Mouse (Mus musculus) heart, postnatal 0 days (tissue): ENCODE results near the gene Fbxl18. TPM values are rescaled to one million over a fixed set of nuclear protein-coding genes. Genes with fewer than 3 reads are reported as not detected.

ENCODE experiments used
- ATAC-seq: fragments of 200-750 bp; cut with Nextera tagmentation; 2 replicates; pipeline ENCODE4 v1.8.0; 2017; ENCODE audit warnings: low read depth, moderate number of reproducible peaks, moderate library complexity; ENCODE audit not compliant: insufficient read depth
- DNase-seq: peaks from one replicate; pipeline ENCODE4 v3.0.0-alpha.2; 2016; ENCODE audit warnings: low spot score
- H3K27ac ChIP-seq: fragments of 300-500 bp; sonication (generic); 2 replicates; pipeline ENCODE4 v1.5.1; 2014; ENCODE audit warnings: low read depth, mild to moderate bottlenecking
- H3K27me3 ChIP-seq: fragments of 300-500 bp; sonication (generic); 2 replicates; pipeline ENCODE4 v1.6.1; 2014; ENCODE audit warnings: low read length, mixed read lengths; ENCODE audit not compliant: control insufficient read depth, insufficient read depth
- H3K36me3 ChIP-seq: fragments of 300-500 bp; sonication (generic); replicated peaks from 2 replicates; pipeline ENCODE4 v1.6.1; 2014; ENCODE audit warnings: low read length, mixed read lengths; ENCODE audit not compliant: control insufficient read depth, insufficient read depth
- H3K4me1 ChIP-seq: fragments of 300-500 bp; sonication (generic); 2 replicates; pipeline ENCODE4 v1.6.1; 2014; ENCODE audit warnings: antibody characterized with exemption; ENCODE audit not compliant: control insufficient read depth, insufficient read depth
- H3K4me2 ChIP-seq: fragments of 300-500 bp; sonication (generic); 2 replicates; pipeline ENCODE4 v1.6.1; 2014; ENCODE audit warnings: low read depth, mild to moderate bottlenecking, low read length, moderate library complexity
- H3K4me3 ChIP-seq: fragments of 300-500 bp; sonication (generic); 2 replicates; pipeline ENCODE4 v1.5.1; 2014; ENCODE audit warnings: low read depth, low read length
- H3K9ac ChIP-seq: fragments of 300-500 bp; sonication (generic); replicated peaks from 2 replicates; pipeline ENCODE4 v1.6.1; 2014; ENCODE audit warnings: low read depth, low read length, mixed read lengths
- H3K9me3 ChIP-seq: fragments of 300-500 bp; sonication (generic); replicated peaks from 2 replicates; pipeline ENCODE4 v1.6.1; 2016; ENCODE audit warnings: low read length; ENCODE audit not compliant: control insufficient read depth
- CTCF ChIP-seq: IDR thresholded peaks from 2 replicates; pipeline ENCODE4 v1.5.1; 2016; ENCODE audit warnings: antibody characterized with exemption, control low read depth, low read depth
- EP300 ChIP-seq: IDR thresholded peaks from 2 replicates; pipeline ENCODE4 v1.6.1; 2016; ENCODE audit warnings: antibody characterized with exemption, low read depth
- WGBS: fragments of 180-500 bp; shearing (Covaris S2); extraction: QIAGEN DNeasy Blood & Tissue Kit; methylation state at CpG from one replicate; pipeline ENCODE4 v1.1.7; 2014; 5-methylcytosine and 5-hydroxymethylcytosine counted together
- polyA plus RNA-seq: library from polyadenylated mRNA; unstranded; fragments of >200 nt; fragmentation: Nextera tagmentation; extraction: Ambion mirVana; gene quantifications from 2 replicates; pipeline ENCODE4 v1.2.1, GENCODE M21; 2015
- total RNA-seq: library from RNA; depleted of rRNA; stranded (reverse); fragments of >200 nt; gene quantifications from 2 replicates; pipeline ENCODE4 v1.2.3, GENCODE M21; 2014; ENCODE audit warnings: low replicate concordance

Gene Fbxl18
- total and polyA plus RNA-seq, 2 experiments from 2014 or later, result 7.3 to 17.8 TPM

DNA sequence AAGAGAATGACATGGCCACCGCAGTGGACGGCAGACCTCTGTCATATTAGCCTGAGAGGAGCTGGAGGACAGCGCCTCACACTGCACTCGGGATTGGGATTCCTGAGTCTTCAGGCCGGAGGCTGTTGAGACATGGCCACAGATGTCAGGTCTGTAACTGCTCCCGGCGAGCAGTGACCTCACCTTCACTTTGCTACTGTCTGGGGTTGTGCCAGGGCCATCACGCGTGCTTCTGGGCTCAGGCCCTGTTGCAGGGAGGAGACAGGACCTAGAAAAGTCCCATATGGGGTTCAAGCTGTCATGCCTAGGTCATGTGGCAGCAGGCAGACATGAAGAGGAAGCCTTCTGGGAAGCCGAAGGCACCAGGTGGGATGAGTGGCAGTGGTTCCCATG, 19.7 kb downstream of the Fbxl18 start:
- DNase-seq (no peak), ATAC-seq (no peak)
- Histone ChIP-seq H3K9me3 (no peaks in the 10 kb centered on the region), H3K4me3 (no peak overlapping the region), H3K4me2 (no peak overlapping the region), H3K9ac (no peak overlapping the region), H3K4me1 (peaks cover 4% of the 10 kb centered on the region; the same call in 1 of the 2 replicates), H3K27me3 (no peaks in the 10 kb centered on the region), H3K27ac (no peak overlapping the region), H3K36me3 (peaks cover 27% of the 10 kb centered on the region)
- TF ChIP-seq EP300 (no peak), CTCF (no peak)
- WGBS, result 88% methylated on average over 10 of the region's 10 CpGs

DNA sequence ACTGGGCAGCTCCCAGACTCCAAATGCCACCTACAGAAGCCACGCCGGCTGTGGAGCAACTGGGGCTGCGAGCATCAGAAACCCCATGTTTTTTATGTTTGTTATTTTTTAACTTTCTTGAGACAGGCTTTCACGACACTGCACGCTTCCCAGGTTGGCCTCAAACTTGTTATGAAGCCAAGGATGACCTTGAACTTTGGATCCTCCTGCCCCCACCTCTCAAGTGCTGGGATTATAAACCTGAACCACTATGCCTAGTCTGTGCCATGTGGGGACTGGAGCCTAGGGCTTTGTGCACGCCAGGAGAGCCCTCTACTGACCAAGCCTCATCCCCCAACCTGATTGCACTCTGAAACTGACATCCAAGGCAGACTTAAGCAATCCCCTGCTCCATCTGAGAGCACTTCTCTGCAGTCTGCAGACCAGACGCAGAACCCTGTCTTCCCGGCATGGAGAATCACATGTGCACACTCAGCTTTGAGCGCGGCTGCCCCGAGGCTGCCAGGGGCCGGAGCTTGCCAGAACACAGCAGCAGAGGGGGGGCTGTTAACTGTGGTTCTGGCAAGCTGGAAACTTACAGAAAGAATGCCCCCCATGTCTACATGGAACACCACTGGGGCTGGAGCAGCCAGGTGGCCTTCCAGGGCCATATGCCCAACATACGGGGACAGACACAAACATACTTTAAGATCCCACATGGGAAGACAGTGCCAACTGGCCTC, 20.3 kb downstream of the Fbxl18 start:
- Histone ChIP-seq H3K4me1 (peaks cover 4% of the 10 kb centered on the region; the same call in 1 of the 2 replicates), H3K27ac (no peak overlapping the region), H3K36me3 (peaks cover 27% of the 10 kb centered on the region), H3K4me3 (no peak overlapping the region), H3K9ac (no peak overlapping the region), H3K27me3 (no peaks in the 10 kb centered on the region), H3K9me3 (no peaks in the 10 kb centered on the region), H3K4me2 (no peak overlapping the region)
- DNase-seq (no peak), ATAC-seq (no peak)
- 89% methylated on average over 13 of the region's 13 CpGs for WGBS
- TF ChIP-seq CTCF (peak; percentile 26), EP300 (no peak)

DNA sequence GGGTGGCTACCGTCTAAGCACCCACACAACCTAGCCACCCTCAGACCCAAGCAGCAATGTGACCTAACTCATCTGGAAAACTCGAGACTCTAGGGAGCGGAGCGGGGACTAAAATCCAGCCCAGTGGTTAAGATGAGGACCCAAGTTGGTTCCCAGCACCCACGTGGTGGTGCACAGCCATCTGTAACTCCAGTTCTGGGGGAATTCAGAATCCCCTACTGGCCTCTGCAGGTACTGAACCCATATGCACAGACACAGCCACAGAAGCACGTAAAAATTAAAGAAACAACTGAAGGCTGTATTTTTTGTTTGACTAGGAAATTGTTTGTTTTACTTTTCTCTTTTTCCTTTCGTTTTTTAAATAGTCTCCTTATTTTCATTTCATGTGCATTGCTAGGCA, 21.5 kb downstream of the Fbxl18 start:
- Histone ChIP-seq H3K27me3 (no peaks in the 10 kb centered on the region), H3K4me3 (no peak overlapping the region), H3K36me3 (peaks cover 27% of the 10 kb centered on the region), H3K4me2 (no peak overlapping the region), H3K9me3 (no peaks in the 10 kb centered on the region), H3K4me1 (no peaks in the 10 kb centered on the region), H3K9ac (no peak overlapping the region), H3K27ac (no peak overlapping the region)
- DNase-seq (no peak), ATAC-seq (no peak)
- TF ChIP-seq EP300, result no peak
- TF ChIP-seq CTCF, result no peak
- WGBS, result 97% methylated on average over 7 of the region's 7 CpGs

DNA sequence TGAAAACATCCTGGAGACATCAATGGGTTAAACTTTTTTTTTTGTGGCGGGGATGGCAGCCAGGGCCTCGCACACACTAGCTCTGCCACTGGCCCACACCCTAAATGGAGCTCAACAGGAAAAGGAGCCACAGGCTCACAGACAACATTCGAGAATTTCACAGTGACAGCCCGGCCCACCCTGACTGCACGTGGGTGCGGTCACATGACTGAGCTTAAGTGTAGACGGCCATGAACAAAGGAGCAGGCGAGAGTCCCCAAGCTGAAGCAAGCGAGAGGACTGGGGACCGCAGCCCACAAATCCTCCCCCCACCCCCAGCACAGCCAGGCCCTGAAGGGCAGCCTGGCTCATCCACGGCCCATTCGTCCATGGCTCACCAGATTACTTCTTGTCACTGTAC, 23.5 kb downstream of the Fbxl18 start:
- WGBS, result 54% methylated on average over 11 of the region's 12 CpGs
- Histone ChIP-seq H3K4me1 (no peaks in the 10 kb centered on the region), H3K27me3 (no peaks in the 10 kb centered on the region), H3K4me2 (no peak overlapping the region), H3K36me3 (peaks cover 32% of the 10 kb centered on the region), H3K4me3 (no peak overlapping the region), H3K9me3 (no peaks in the 10 kb centered on the region), H3K27ac (no peak overlapping the region), H3K9ac (no peak overlapping the region)
- no peak for DNase-seq
- TF ChIP-seq EP300 (no peak), CTCF (no peak)
- ATAC-seq, result peak; percentile 42; the same call in 1 of the 2 replicates

DNA sequence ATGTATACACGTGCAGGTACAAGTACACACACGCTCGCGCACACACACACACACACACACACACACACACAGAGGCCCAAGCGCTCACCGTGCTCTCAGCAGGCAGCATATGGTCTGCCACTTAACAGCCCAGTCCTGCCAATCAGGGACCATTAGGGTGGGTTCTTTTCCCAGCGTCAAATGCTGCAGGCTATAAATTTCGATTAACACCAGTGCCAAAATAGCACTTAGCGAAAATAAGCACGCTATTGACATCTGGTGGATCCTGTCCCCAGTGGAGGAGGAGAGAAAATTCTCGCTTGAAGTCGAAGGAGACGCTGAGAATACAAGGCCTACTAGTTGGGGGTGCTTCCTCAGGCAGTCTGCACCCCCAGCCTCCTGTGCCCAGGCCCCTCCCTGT, 25.8 kb downstream of the Fbxl18 start:
- Histone ChIP-seq H3K9ac (no peak overlapping the region), H3K9me3 (no peaks in the 10 kb centered on the region), H3K36me3 (peaks cover 26% of the 10 kb centered on the region), H3K27ac (no peak overlapping the region), H3K4me2 (no peak overlapping the region), H3K27me3 (no peaks in the 10 kb centered on the region), H3K4me3 (no peak overlapping the region), H3K4me1 (no peaks in the 10 kb centered on the region)
- ATAC-seq (no peak), DNase-seq (no peak)
- 83% methylated on average over 13 of the region's 13 CpGs for WGBS
- TF ChIP-seq CTCF, result no peak
- TF ChIP-seq EP300, result no peak
